Mouse (Mus musculus): ENCODE results near the gene Arhgef10l. TPM values are rescaled to one million over a fixed set of nuclear protein-coding genes. Genes with fewer than 3 reads are reported as not detected.

The Arhgef10l gene
- total and polyA plus RNA-seq, 3 experiments: 10.2 to 26.0 TPM; not detected in 1

- Histone ChIP-seq H3K9me3 (replicated peaks; ENCODE audit: insufficient read depth, low read length) (no peaks in the 10 kb centered on the region), H3K4me3 (ENCODE audit: control insufficient read depth in 1 of 2, insufficient read depth in 1 of 2, low read depth in 2 of 2, low read length in 2 of 2) (no peak overlapping the region), H3K27me3 (ENCODE audit: control insufficient read depth in 1 of 2, insufficient read depth in 2 of 2, low read length in 2 of 2) (no peaks in the 10 kb centered on the region), H3K79me2 (ENCODE audit: control insufficient read depth, insufficient read depth, low read length, poor library complexity) (no peaks in the 10 kb centered on the region), H3K27ac (ENCODE audit: control insufficient read depth, low read depth, low read length) (no peak overlapping the region), H3K4me1 (ENCODE audit: control insufficient read depth in 1 of 2, insufficient read depth in 2 of 2, low read length in 2 of 2) (no peaks in the 10 kb centered on the region), H3K36me3 (ENCODE audit: control insufficient read depth in 1 of 2, insufficient read depth in 2 of 2, low read length in 2 of 2) (no peaks in the 10 kb centered on the region), H3K9ac (ENCODE audit: control insufficient read depth, low read depth, low read length, poor library complexity, severe bottlenecking) (no peak overlapping the region)
- no peak for TF ChIP-seq GATA1 (IDR thresholded peaks at IDR 0.05; ENCODE audit: low read depth, low read length)
- TF ChIP-seq E2F4 (IDR thresholded peaks at IDR 0.05; ENCODE audit: borderline replicate concordance, low read depth, low read length): no peak
- no peak for TF ChIP-seq TCF12 (IDR thresholded peaks at IDR 0.05; ENCODE audit: low read depth, low read length)
- no peak for TF ChIP-seq POLR2AphosphoS2 (IDR thresholded peaks at IDR 0.05; ENCODE audit: low read length)
- no peak for TF ChIP-seq ZKSCAN1 (IDR thresholded peaks at IDR 0.05; ENCODE audit: low read depth, low read length)
- TF ChIP-seq SMC3 (IDR thresholded peaks at IDR 0.05; ENCODE audit: low read depth, low read length): no peak
- TF ChIP-seq EP300 (IDR thresholded peaks at IDR 0.05; ENCODE audit: low read depth in 1 of 2, low read length in 2 of 2): no peak
- DNase-seq (ENCODE audit: low read depth, low spot score): no peak
Measured at GRCm38 (mm10) chr4:140475194-140475593, 190.6 kb downstream of the Arhgef10l start.

DNA sequence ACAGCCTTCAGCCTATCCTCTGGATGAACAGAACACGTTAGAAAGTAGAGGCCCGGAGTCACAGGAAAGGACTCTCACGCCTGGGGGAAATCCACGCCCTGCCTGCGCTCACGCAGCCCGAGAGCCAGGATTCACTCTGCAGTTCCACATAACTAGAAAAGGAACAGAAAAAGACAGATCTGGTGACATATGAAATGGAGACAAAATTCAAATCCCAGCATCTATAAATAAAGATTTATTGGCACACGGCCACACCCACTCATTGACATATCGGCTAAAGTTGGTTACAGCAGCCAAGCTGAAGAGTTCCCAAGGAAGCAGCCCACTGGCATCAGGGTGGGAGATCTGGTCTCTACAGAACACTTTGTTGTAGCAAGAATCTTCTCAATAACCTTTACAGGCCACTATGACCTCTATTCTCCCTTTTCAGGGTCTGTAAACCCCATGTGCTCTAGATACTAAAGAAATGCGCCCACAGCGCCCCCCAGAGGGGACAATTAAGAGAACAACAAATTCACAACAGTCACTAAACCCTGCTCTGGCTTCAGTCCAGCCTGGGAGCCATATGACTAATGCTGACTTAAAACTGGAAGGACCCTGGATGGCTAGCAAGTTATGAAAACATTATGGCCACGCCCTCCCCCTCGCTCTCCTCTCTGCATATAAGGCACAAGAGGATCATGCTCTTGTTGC, 195.9 kb downstream of the Arhgef10l start:
- H3K4me1 ChIP-seq (ENCODE audit: control insufficient read depth in 1 of 2, insufficient read depth in 2 of 2, low read length in 2 of 2): no peaks in the 10 kb centered on the region
- H3K27ac ChIP-seq (ENCODE audit: control insufficient read depth, low read depth, low read length): no peak overlapping the region
- no peak for TF ChIP-seq GABPA (IDR thresholded peaks at IDR 0.05; ENCODE audit: low read depth, low read length)
- TF ChIP-seq BHLHE40 (IDR thresholded peaks at IDR 0.05; ENCODE audit: borderline replicate concordance, low read depth, low read length): no peak
- TF ChIP-seq CTCF (IDR thresholded peaks at IDR 0.05 in 2 of 3, conservative IDR thresholded peaks at IDR 0.05 in 1 of 3; ENCODE audit: control insufficient read depth in 1 of 3, insufficient read depth in 1 of 3, low read depth in 2 of 3, low read length in 3 of 3, poor library complexity in 1 of 3, severe bottlenecking in 1 of 3): no peak
- no peak for TF ChIP-seq MYB (IDR thresholded peaks at IDR 0.05; ENCODE audit: low read depth, low read length)
- no peak for TF ChIP-seq MEF2A (IDR thresholded peaks at IDR 0.05; ENCODE audit: extremely low read depth, insufficient replicate concordance, low read depth, low read length, poor library complexity, severe bottlenecking)
- no peak for TF ChIP-seq TCF12 (IDR thresholded peaks at IDR 0.05; ENCODE audit: low read depth, low read length)
- H3K9me3 ChIP-seq (replicated peaks; ENCODE audit: insufficient read depth, low read length): no peaks in the 10 kb centered on the region
- H3K36me3 ChIP-seq (ENCODE audit: control insufficient read depth in 1 of 2, insufficient read depth in 2 of 2, low read length in 2 of 2): no peaks in the 10 kb centered on the region
- H3K79me2 ChIP-seq (ENCODE audit: control insufficient read depth, insufficient read depth, low read length, poor library complexity): no peaks in the 10 kb centered on the region
- no peak overlapping the region for H3K9ac ChIP-seq (ENCODE audit: control insufficient read depth, low read depth, low read length, poor library complexity, severe bottlenecking)
- no peak overlapping the region for H3K4me3 ChIP-seq (ENCODE audit: control insufficient read depth in 1 of 2, insufficient read depth in 1 of 2, low read depth in 2 of 2, low read length in 2 of 2)
- H3K27me3 ChIP-seq (ENCODE audit: control insufficient read depth in 1 of 2, insufficient read depth in 2 of 2, low read length in 2 of 2): no peaks in the 10 kb centered on the region
- DNase-seq (ENCODE audit: low read depth, low spot score): no peak

DNA sequence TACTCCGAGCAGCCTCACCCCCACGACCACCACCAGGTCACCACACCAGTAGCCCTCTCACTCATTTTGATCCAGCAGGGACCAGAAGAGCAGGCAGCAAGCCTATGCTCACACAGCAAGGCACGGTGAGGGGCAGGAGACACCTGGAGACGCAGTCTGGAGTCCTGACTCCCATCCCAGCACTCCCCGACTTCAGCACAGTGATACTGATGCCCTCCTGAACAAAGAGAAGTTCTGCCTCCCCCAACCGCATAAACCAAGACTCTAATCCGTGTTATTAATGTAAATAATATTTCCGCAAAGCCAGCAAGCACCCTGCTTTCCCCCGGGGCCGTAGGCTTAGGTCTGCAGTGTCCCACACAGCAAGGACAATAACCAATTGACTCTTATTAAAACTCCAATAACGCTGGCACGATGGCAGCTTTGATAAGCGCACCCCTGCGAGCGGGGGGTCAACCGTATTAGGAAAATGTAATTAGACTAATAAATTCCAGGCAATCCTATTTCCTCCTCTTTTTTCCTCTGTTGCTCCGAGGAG, 198.5 kb downstream of the Arhgef10l start:
- Histone ChIP-seq H3K9me3 (replicated peaks; ENCODE audit: insufficient read depth, low read length) (no peaks in the 10 kb centered on the region), H3K36me3 (ENCODE audit: control insufficient read depth in 1 of 2, insufficient read depth in 2 of 2, low read length in 2 of 2) (no peaks in the 10 kb centered on the region), H3K27ac (ENCODE audit: control insufficient read depth, low read depth, low read length) (no peak overlapping the region), H3K9ac (ENCODE audit: control insufficient read depth, low read depth, low read length, poor library complexity, severe bottlenecking) (no peak overlapping the region), H3K27me3 (ENCODE audit: control insufficient read depth in 1 of 2, insufficient read depth in 2 of 2, low read length in 2 of 2) (no peaks in the 10 kb centered on the region), H3K4me3 (ENCODE audit: control insufficient read depth in 1 of 2, insufficient read depth in 1 of 2, low read depth in 2 of 2, low read length in 2 of 2) (no peak overlapping the region), H3K4me1 (ENCODE audit: control insufficient read depth in 1 of 2, insufficient read depth in 2 of 2, low read length in 2 of 2) (no peaks in the 10 kb centered on the region), H3K79me2 (ENCODE audit: control insufficient read depth, insufficient read depth, low read length, poor library complexity) (no peaks in the 10 kb centered on the region)
- no peak for DNase-seq (ENCODE audit: low read depth, low spot score)
- no peak for TF ChIP-seq TCF12 (IDR thresholded peaks at IDR 0.05; ENCODE audit: low read depth, low read length)

Other genes with a start within 250 kb of the Arhgef10l start
- 267 and 270 TPM in 2 replicates for gene Rcc2, start 34.5 kb upstream of the Arhgef10l start, total RNA-seq (2012; rRNA removed)
- gene Rcc2, start 34.5 kb upstream of the Arhgef10l start, polyA plus RNA-seq (2012; ENCODE audit: insufficient read depth in 1 of 2, insufficient read length in 2 of 2, low read depth in 1 of 2, low replicate concordance in 2 of 2, missing spikeins in 1 of 2): 100 to 1,000 TPM; 254 to 427 TPM
- not detected in 2 replicates for gene Padi6, start 76.6 kb upstream of the Arhgef10l start, total RNA-seq (2012; rRNA removed)
- not detected for gene Padi6, start 76.6 kb upstream of the Arhgef10l start, polyA plus RNA-seq (2012; ENCODE audit: insufficient read depth in 1 of 2, insufficient read length in 2 of 2, low read depth in 1 of 2, low replicate concordance in 2 of 2, missing spikeins in 1 of 2)
- not detected in 2 replicates for gene Padi4, start 108.2 kb upstream of the Arhgef10l start, total RNA-seq (2012; rRNA removed)
- not detected for gene Padi4, start 108.2 kb upstream of the Arhgef10l start, polyA plus RNA-seq (2012; ENCODE audit: insufficient read depth in 1 of 2, insufficient read length in 2 of 2, low read depth in 1 of 2, low replicate concordance in 2 of 2, missing spikeins in 1 of 2)
- gene Padi3, start 144.6 kb upstream of the Arhgef10l start, total RNA-seq (2012; rRNA removed): 75.9 and 106 TPM in 2 replicates
- 10 to 100 TPM in 1 of 2 experiments, not detected in 1; 73.1 TPM for gene Padi3, start 144.6 kb upstream of the Arhgef10l start, polyA plus RNA-seq (2012; ENCODE audit: insufficient read depth in 1 of 2, insufficient read length in 2 of 2, low read depth in 1 of 2, low replicate concordance in 2 of 2, missing spikeins in 1 of 2)
- gene Padi1, start 179.8 kb upstream of the Arhgef10l start, total RNA-seq (2012; rRNA removed): 0.26 and 0.31 TPM in 2 replicates
- under 1 TPM in 1 of 2 experiments, not detected in 1; 0.40 TPM for gene Padi1, start 179.8 kb upstream of the Arhgef10l start, polyA plus RNA-seq (2012; ENCODE audit: insufficient read depth in 1 of 2, insufficient read length in 2 of 2, low read depth in 1 of 2, low replicate concordance in 2 of 2, missing spikeins in 1 of 2)
- 0.07 and 0.27 TPM in 2 replicates for gene Padi2, start 240.3 kb upstream of the Arhgef10l start, total RNA-seq (2012; rRNA removed)
- under 1 TPM in 1 of 2 experiments, not detected in 1; 0.07 TPM for gene Padi2, start 240.3 kb upstream of the Arhgef10l start, polyA plus RNA-seq (2012; ENCODE audit: insufficient read depth in 1 of 2, insufficient read length in 2 of 2, low read depth in 1 of 2, low replicate concordance in 2 of 2, missing spikeins in 1 of 2)